Mouse (Mus musculus) ES-Bruce4 (cell line): ENCODE measurements around the gene Fank1. TPM values are rescaled to one million over a fixed set of nuclear protein-coding genes. Genes with fewer than 3 reads are reported as not detected.
"Not testable (repeated sequence)": the region's sequence is repeated elsewhere in the genome, so short reads cannot be mapped to it uniquely, and the experiment has no call there.

ENCODE experiments used
- H3K27ac ChIP-seq: 2 replicates; pipeline ENCODE4 v1.5.1; 2012; ENCODE audit warnings: low read length, inconsistent platforms; ENCODE audit not compliant: insufficient read depth
- H3K27me3 ChIP-seq: 2 replicates; pipeline ENCODE4 v1.6.1; 2012; ENCODE audit warnings: mild to moderate bottlenecking, low read length, inconsistent platforms; ENCODE audit not compliant: control insufficient read depth, poor library complexity, insufficient read depth, severe bottlenecking
- H3K36me3 ChIP-seq: 2 replicates; pipeline ENCODE4 v1.6.1; 2012; ENCODE audit warnings: inconsistent platforms, mild to moderate bottlenecking, low read length, moderate library complexity; ENCODE audit not compliant: control insufficient read depth, poor library complexity, insufficient read depth, severe bottlenecking
- H3K4me1 ChIP-seq: one replicate; pipeline ENCODE4 v1.8.1; 2011; ENCODE audit warnings: low read length; ENCODE audit not compliant: control insufficient read depth, insufficient read depth
- H3K4me3 ChIP-seq: 2 replicates; pipeline ENCODE4 v1.5.1; 2011; ENCODE audit warnings: low read depth, mild to moderate bottlenecking, low read length
- H3K9ac ChIP-seq: 2 replicates; pipeline ENCODE4 v1.6.1; 2012; ENCODE audit warnings: low read depth, mild to moderate bottlenecking, inconsistent platforms; ENCODE audit not compliant: poor library complexity, severe bottlenecking
- H3K9me3 ChIP-seq: replicated peaks from 2 replicates; pipeline ENCODE4 v1.6.1; 2012; ENCODE audit warnings: mild to moderate bottlenecking, low read length, inconsistent platforms; ENCODE audit not compliant: control insufficient read depth, poor library complexity, insufficient read depth, severe bottlenecking
- CTCF ChIP-seq: IDR thresholded peaks from one replicate; pipeline ENCODE4 v1.8.1; 2011; ENCODE audit warnings: low read depth, low read length
- EP300 ChIP-seq: IDR thresholded peaks from 2 replicates; pipeline ENCODE4 v1.6.1; 2011; ENCODE audit warnings: low read depth, low read length; ENCODE audit not compliant: insufficient read depth
- POLR2A ChIP-seq: IDR thresholded peaks from one replicate; pipeline ENCODE4 v1.8.1; 2011; ENCODE audit warnings: low read length; ENCODE audit not compliant: insufficient read depth
- polyA plus RNA-seq: library from polyadenylated mRNA; stranded (reverse); fragments of >200 nt; gene quantifications from 2 replicates; pipeline ENCODE4 v1.2.4, GENCODE M21; 2011; ENCODE audit warnings: low read depth; ENCODE audit not compliant: missing spikeins, insufficient read depth, insufficient read length

Fank1 gene
- polyA plus RNA-seq, 1 experiment: 3.1 TPM

GRCm38 (mm10) chr7:133879761-133880160, 103.1 kb downstream of the Fank1 start:
- no peak overlapping the region for H3K27ac ChIP-seq
- H3K27me3 ChIP-seq: no peaks in the 10 kb centered on the region
- H3K9me3 ChIP-seq: no peaks in the 10 kb centered on the region
- no peaks in the 10 kb centered on the region for H3K36me3 ChIP-seq
- H3K9ac ChIP-seq: no peak overlapping the region
- no peaks in the 10 kb centered on the region for H3K4me1 ChIP-seq
- TF ChIP-seq POLR2A (no peak), EP300 (no peak), CTCF (no peak)
- no peak overlapping the region for H3K4me3 ChIP-seq

- H3K27me3 ChIP-seq, H3K4me3 ChIP-seq, H3K4me1 ChIP-seq, H3K27ac ChIP-seq, H3K9ac ChIP-seq, H3K9me3 ChIP-seq, H3K36me3 ChIP-seq: not testable (repeated sequence)
Observed at GRCm38 (mm10) chr7:133884759-133885431, 108.2 kb downstream of the Fank1 start.

GRCm38 (mm10) chr7:133888926-133889920, 112.6 kb downstream of the Fank1 start:
- Histone ChIP-seq H3K27me3 (no peaks in the 10 kb centered on the region), H3K9me3 (no peaks in the 10 kb centered on the region), H3K36me3 (no peaks in the 10 kb centered on the region), H3K4me1 (no peaks in the 10 kb centered on the region), H3K27ac (no peak overlapping the region), H3K9ac (no peak overlapping the region), H3K4me3 (no peak overlapping the region)
- no peak for TF ChIP-seq POLR2A
- no peak for TF ChIP-seq CTCF
- no peak for TF ChIP-seq EP300

GRCm38 (mm10) chr7:133889986-133890385, 113.3 kb downstream of the Fank1 start:
- Histone ChIP-seq H3K4me1 (no peaks in the 10 kb centered on the region), H3K9ac (no peak overlapping the region), H3K9me3 (no peaks in the 10 kb centered on the region), H3K4me3 (no peak overlapping the region), H3K27ac (no peak overlapping the region), H3K27me3 (no peaks in the 10 kb centered on the region), H3K36me3 (no peaks in the 10 kb centered on the region)
- TF ChIP-seq EP300 (no peak), CTCF (no peak), POLR2A (no peak)

- H3K9me3 ChIP-seq: no peaks in the 10 kb centered on the region
- H3K9ac ChIP-seq: no peak overlapping the region
- H3K4me1 ChIP-seq: no peaks in the 10 kb centered on the region
- no peaks in the 10 kb centered on the region for H3K36me3 ChIP-seq
- H3K4me3 ChIP-seq: no peak overlapping the region
- H3K27me3 ChIP-seq: no peaks in the 10 kb centered on the region
- TF ChIP-seq EP300: no peak
- no peak for TF ChIP-seq CTCF
- TF ChIP-seq POLR2A: no peak
- H3K27ac ChIP-seq: no peak overlapping the region
Observed at GRCm38 (mm10) chr7:133891298-133891697, 114.6 kb downstream of the Fank1 start.

- no peaks in the 10 kb centered on the region for H3K27me3 ChIP-seq
- no peaks in the 10 kb centered on the region for H3K4me1 ChIP-seq
- H3K9ac ChIP-seq: no peak overlapping the region
- H3K9me3 ChIP-seq: no peaks in the 10 kb centered on the region
- TF ChIP-seq CTCF (no peak), EP300 (no peak), POLR2A (no peak)
- no peak overlapping the region for H3K27ac ChIP-seq
- no peaks in the 10 kb centered on the region for H3K36me3 ChIP-seq
- no peak overlapping the region for H3K4me3 ChIP-seq
Observed at GRCm38 (mm10) chr7:133891796-133892195, 115.1 kb downstream of the Fank1 start.
